Mouse (Mus musculus) heart, postnatal 0 days (tissue): ENCODE measurements around the gene Elf3. TPM values are rescaled to one million over a fixed set of nuclear protein-coding genes. Genes with fewer than 3 reads are reported as not detected.
"Not testable (repeated sequence)": the region's sequence is repeated elsewhere in the genome, so short reads cannot be mapped to it uniquely, and the experiment has no call there.

Experiments used
- ATAC-seq: fragments of 200-750 bp; cut with Nextera tagmentation; 2 replicates; pipeline ENCODE4 v1.8.0; 2017; ENCODE audit warnings: low read depth, moderate number of reproducible peaks, moderate library complexity; ENCODE audit not compliant: insufficient read depth
- DNase-seq: peaks from one replicate; pipeline ENCODE4 v3.0.0-alpha.2; 2016; ENCODE audit warnings: low spot score
- H3K27ac ChIP-seq: fragments of 300-500 bp; sonication (generic); 2 replicates; pipeline ENCODE4 v1.5.1; 2014; ENCODE audit warnings: low read depth, mild to moderate bottlenecking
- H3K27me3 ChIP-seq: fragments of 300-500 bp; sonication (generic); 2 replicates; pipeline ENCODE4 v1.6.1; 2014; ENCODE audit warnings: low read length, mixed read lengths; ENCODE audit not compliant: control insufficient read depth, insufficient read depth
- H3K36me3 ChIP-seq: fragments of 300-500 bp; sonication (generic); replicated peaks from 2 replicates; pipeline ENCODE4 v1.6.1; 2014; ENCODE audit warnings: low read length, mixed read lengths; ENCODE audit not compliant: control insufficient read depth, insufficient read depth
- H3K4me1 ChIP-seq: fragments of 300-500 bp; sonication (generic); 2 replicates; pipeline ENCODE4 v1.6.1; 2014; ENCODE audit warnings: antibody characterized with exemption; ENCODE audit not compliant: control insufficient read depth, insufficient read depth
- H3K4me2 ChIP-seq: fragments of 300-500 bp; sonication (generic); 2 replicates; pipeline ENCODE4 v1.6.1; 2014; ENCODE audit warnings: low read depth, mild to moderate bottlenecking, low read length, moderate library complexity
- H3K4me3 ChIP-seq: fragments of 300-500 bp; sonication (generic); 2 replicates; pipeline ENCODE4 v1.5.1; 2014; ENCODE audit warnings: low read depth, low read length
- H3K9ac ChIP-seq: fragments of 300-500 bp; sonication (generic); replicated peaks from 2 replicates; pipeline ENCODE4 v1.6.1; 2014; ENCODE audit warnings: low read depth, low read length, mixed read lengths
- H3K9me3 ChIP-seq: fragments of 300-500 bp; sonication (generic); replicated peaks from 2 replicates; pipeline ENCODE4 v1.6.1; 2016; ENCODE audit warnings: low read length; ENCODE audit not compliant: control insufficient read depth
- CTCF ChIP-seq: IDR thresholded peaks from 2 replicates; pipeline ENCODE4 v1.5.1; 2016; ENCODE audit warnings: antibody characterized with exemption, control low read depth, low read depth
- EP300 ChIP-seq: IDR thresholded peaks from 2 replicates; pipeline ENCODE4 v1.6.1; 2016; ENCODE audit warnings: antibody characterized with exemption, low read depth
- WGBS: fragments of 180-500 bp; shearing (Covaris S2); extraction: QIAGEN DNeasy Blood & Tissue Kit; methylation state at CpG from one replicate; pipeline ENCODE4 v1.1.7; 2014; 5-methylcytosine and 5-hydroxymethylcytosine counted together
- polyA plus RNA-seq: library from polyadenylated mRNA; unstranded; fragments of >200 nt; fragmentation: Nextera tagmentation; extraction: Ambion mirVana; gene quantifications from 2 replicates; pipeline ENCODE4 v1.2.1, GENCODE M21; 2015
- total RNA-seq: library from RNA; depleted of rRNA; stranded (reverse); fragments of >200 nt; gene quantifications from 2 replicates; pipeline ENCODE4 v1.2.3, GENCODE M21; 2014; ENCODE audit warnings: low replicate concordance

The Elf3 gene
- total and polyA plus RNA-seq, 2 experiments from 2014 or later, result 0.57 to 0.99 TPM

DNA sequence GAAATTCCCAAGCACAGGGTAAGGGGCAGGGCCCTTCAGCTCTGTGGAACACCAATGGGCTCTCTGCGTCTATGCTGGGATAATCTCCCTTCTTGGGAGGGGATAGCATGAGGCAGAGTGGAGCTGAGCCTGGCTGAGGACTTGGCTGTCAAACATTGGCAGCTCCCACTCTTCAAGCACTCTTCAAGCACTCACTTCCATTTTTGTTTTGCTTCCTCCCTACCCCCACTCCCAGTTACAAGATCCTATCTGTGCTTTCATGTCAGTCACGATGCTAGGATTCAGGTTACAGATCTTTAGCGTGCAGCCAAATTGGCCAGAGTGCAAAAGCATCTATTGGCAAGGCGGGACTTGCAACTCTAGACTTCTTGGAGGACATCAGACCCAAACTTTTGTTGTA is 5.5 kb downstream of the Elf3 start:
- Histone ChIP-seq H3K9me3 (no peaks in the 10 kb centered on the region), H3K4me1 (peaks cover 11% of the 10 kb centered on the region; the same call in 1 of the 2 replicates), H3K4me3 (no peak overlapping the region), H3K27ac (no peak overlapping the region), H3K9ac (no peak overlapping the region), H3K36me3 (no peaks in the 10 kb centered on the region), H3K27me3 (peaks cover 50% of the 10 kb centered on the region), H3K4me2 (no peak overlapping the region)
- DNase-seq (peak; percentile 22), ATAC-seq (no peak)
- 28% methylated on average over 4 of the region's 4 CpGs for WGBS
- TF ChIP-seq CTCF (no peak), EP300 (no peak)

DNA sequence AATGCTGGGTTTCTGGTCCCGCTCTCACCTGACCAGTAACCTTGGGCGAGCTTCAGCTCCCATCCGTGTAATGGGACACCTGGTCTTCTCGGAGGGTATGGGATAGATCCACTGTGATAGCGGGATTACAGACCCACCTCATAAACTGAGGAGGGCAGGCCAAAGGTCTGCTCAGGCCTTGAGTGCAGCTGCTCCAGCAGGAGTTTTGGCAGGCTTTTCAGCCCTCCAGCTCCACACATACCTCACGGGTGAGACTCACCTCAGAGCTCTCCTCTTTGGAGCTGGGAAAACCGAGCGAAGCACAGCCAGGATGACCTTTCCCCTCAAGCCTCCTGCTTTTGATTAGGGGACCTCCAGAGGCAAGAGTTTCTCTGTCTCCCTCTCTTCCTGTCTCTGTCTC is 7.0 kb downstream of the Elf3 start:
- Histone ChIP-seq H3K4me1 (peaks cover 11% of the 10 kb centered on the region; the same call in 1 of the 2 replicates), H3K4me2 (no peak overlapping the region), H3K4me3 (no peak overlapping the region), H3K36me3 (no peaks in the 10 kb centered on the region), H3K9ac (no peak overlapping the region), H3K9me3 (no peaks in the 10 kb centered on the region), H3K27me3 (peaks cover 50% of the 10 kb centered on the region), H3K27ac (no peak overlapping the region)
- WGBS, result 82% methylated on average over 8 of the region's 8 CpGs
- no peak for ATAC-seq
- no peak for DNase-seq
- TF ChIP-seq EP300 (no peak), CTCF (no peak)

DNA sequence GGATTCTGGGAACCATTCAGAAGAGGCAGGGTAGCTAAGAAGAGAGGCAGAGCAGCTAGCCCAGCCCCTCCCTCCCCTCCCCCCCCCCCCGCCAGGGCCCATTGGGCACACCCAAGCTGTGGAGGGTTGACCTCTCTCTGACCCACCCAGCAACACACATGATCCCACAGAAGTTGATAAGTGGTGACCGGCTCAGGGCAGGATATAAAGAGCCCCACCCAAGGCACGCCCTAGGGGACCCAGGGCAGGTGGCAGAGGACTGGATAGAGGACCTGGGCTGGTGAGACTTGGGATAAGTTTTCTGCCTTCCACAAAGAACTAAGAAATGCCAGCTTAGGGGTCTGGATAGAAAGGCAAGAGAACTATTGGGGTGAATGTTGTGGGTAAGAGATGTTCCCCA is 7.7 kb downstream of the Elf3 start:
- H3K27ac ChIP-seq, result no peak overlapping the region
- H3K9me3 ChIP-seq, result no peaks in the 10 kb centered on the region
- 62% methylated on average over 2 of the region's 3 CpGs for WGBS
- no peaks in the 10 kb centered on the region for H3K36me3 ChIP-seq
- peaks cover 44% of the 10 kb centered on the region for H3K27me3 ChIP-seq
- H3K9ac ChIP-seq, result no peak overlapping the region
- DNase-seq (no peak), ATAC-seq (no peak)
- H3K4me3 ChIP-seq, result no peak overlapping the region
- H3K4me1 ChIP-seq, result peaks cover 11% of the 10 kb centered on the region; the same call in 1 of the 2 replicates
- H3K4me2 ChIP-seq, result no peak overlapping the region
- no peak for TF ChIP-seq EP300
- no peak for TF ChIP-seq CTCF

GRCm38 (mm10) chr1:135248434-135248850 is 9.9 kb downstream of the Elf3 start:
- no peaks in the 10 kb centered on the region for H3K36me3 ChIP-seq
- ATAC-seq, result no peak
- H3K9me3 ChIP-seq, result no peaks in the 10 kb centered on the region
- H3K27ac ChIP-seq, result no peak overlapping the region
- 8% methylated on average over 15 of the region's 15 CpGs for WGBS
- H3K9ac ChIP-seq, result no peak overlapping the region
- peaks cover 11% of the 10 kb centered on the region; the same call in 1 of the 2 replicates for H3K4me1 ChIP-seq
- TF ChIP-seq CTCF, result no peak
- TF ChIP-seq EP300, result no peak
- H3K27me3 ChIP-seq, result peaks cover 37% of the 10 kb centered on the region
- no peak for DNase-seq
- no peak overlapping the region for H3K4me2 ChIP-seq
- no peak overlapping the region for H3K4me3 ChIP-seq

- Histone ChIP-seq H3K9me3 (no peaks in the 10 kb centered on the region), H3K4me3 (no peak overlapping the region), H3K4me1 (peaks cover 4% of the 10 kb centered on the region; the same call in 1 of the 2 replicates), H3K27me3 (peaks cover 18% of the 10 kb centered on the region), H3K4me2 (no peak overlapping the region), H3K27ac (no peak overlapping the region), H3K9ac (no peak overlapping the region), H3K36me3 (no peaks in the 10 kb centered on the region)
- 73% methylated on average over 8 of the region's 8 CpGs for WGBS
- DNase-seq, result no peak
- TF ChIP-seq EP300 (no peak), CTCF (no peak)
- no peak for ATAC-seq
Measured at GRCm38 (mm10) chr1:135244014-135244413, 14.4 kb downstream of the Elf3 start.

DNA sequence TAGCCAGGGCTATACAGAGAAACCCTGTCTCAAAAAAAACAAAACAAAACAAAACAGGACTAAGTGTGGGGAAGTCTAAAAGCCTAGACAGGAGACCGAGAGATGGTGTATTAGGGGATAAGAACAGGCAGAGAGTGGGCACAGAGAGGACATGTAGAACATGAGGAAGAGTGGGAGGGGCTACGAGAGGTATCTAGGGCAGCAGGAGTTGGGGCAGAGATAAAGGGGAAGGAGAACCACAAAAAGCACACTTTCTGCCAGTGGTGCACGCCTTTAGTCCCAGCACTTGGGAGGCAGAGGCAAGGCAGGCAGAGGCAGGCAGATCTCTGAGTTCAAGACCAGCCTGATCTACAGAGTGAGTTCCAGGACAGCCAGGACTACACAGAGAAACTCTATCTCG is 18.2 kb downstream of the Elf3 start:
- DNase-seq, H3K4me3 ChIP-seq, H3K4me1 ChIP-seq, H3K4me2 ChIP-seq, H3K9me3 ChIP-seq, H3K27me3 ChIP-seq, H3K9ac ChIP-seq, H3K27ac ChIP-seq, ATAC-seq, H3K36me3 ChIP-seq: not testable (repeated sequence)
- WGBS, result 76% methylated on average over 4 of the region's 4 CpGs
